Mouse (Mus musculus): ENCODE measurements at regions not wholly inside any gene's neighbourhood (a gene's known extent, or its start where the extent isn't known, plus 50 kb on each side); places are given as distances from the start of the nearest gene placed in this dataset.

DNA sequence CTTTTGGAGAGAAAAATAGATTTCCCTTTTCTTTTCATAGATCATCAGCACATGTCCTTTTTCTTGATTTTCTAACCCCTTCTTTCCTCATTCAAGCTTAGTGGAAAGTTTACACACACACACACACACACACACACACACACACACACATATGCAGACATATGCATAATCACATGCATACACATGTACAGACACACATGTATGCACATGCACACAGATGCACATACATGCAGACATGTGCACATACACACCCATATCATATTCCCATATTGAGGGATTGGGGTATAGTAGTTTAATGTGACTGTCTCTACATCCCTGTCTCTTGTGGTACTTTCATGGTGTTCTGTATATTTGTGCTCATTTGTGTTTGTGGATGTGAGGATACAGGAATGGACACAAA is 432.0 kb upstream of the Epha5 start:
- H3K4me1 ChIP-seq (ENCODE audit: control insufficient read depth in 2 of 2, insufficient read depth in 2 of 2, low read length in 2 of 2, poor library complexity in 1 of 2), result no peaks in the 10 kb centered on the region
- no peak overlapping the region for H3K9ac ChIP-seq (ENCODE audit: insufficient read depth, low read depth, low read length, poor library complexity, severe bottlenecking)
- H3K4me3 ChIP-seq (ENCODE audit: insufficient read depth in 1 of 2, low read depth in 1 of 2, low read length in 2 of 2, poor library complexity in 1 of 2, severe bottlenecking in 1 of 2), result no peak overlapping the region
- H3K9me3 ChIP-seq (ENCODE audit: control insufficient read depth, insufficient read depth, low read depth, low read length), result no peaks in the 10 kb centered on the region
- TF ChIP-seq CHD2 (IDR thresholded peaks at IDR 0.05; ENCODE audit: low read depth, low read length), result no peak
- TF ChIP-seq HCFC1 (IDR thresholded peaks at IDR 0.05; ENCODE audit: borderline replicate concordance, insufficient read depth, low read length), result no peak
- no peak for TF ChIP-seq ZC3H11A (IDR thresholded peaks at IDR 0.05; ENCODE audit: borderline replicate concordance, low read depth, low read length)
- TF ChIP-seq ZNF384 (IDR thresholded peaks at IDR 0.05; ENCODE audit: low read depth, low read length), result no peak
- no peak for TF ChIP-seq MAFK (IDR thresholded peaks at IDR 0.05; ENCODE audit: insufficient read depth, low read depth, low read length)
- DNase-seq (ENCODE audit: low read depth, low spot score), result no peak
- H3K27ac ChIP-seq (ENCODE audit: insufficient read depth, low read depth, low read length, poor library complexity, severe bottlenecking), result no peak overlapping the region
- H3K36me3 ChIP-seq (ENCODE audit: control insufficient read depth, insufficient read depth, low read length, poor library complexity, severe bottlenecking), result no peaks in the 10 kb centered on the region
- in situ Hi-C loops (cut with MboI; ENCODE audit: low sequenced_read_pairs in 2 of 2, unreplicated experiment in 2 of 2), result no loop called here

DNA sequence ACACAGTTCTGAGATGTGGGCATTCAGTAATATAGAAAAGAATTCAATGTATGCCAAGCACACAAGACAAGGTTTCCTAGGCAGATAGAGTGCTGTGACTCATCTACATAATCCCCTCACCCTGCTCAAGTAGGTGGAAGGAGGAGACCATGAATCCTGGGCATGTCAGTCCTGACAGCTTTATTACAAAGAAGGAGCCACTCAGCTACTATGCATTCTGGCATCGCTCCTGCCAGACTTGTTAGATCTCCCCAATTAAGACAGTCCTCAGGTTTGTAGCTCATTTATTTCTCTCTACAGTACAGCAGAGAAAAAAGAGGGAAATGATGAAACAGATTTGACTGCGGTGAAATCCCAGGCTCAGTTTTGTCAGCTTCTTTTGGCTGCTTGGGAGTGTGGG is 431.6 kb upstream of the Epha5 start:
- no peak overlapping the region for H3K4me3 ChIP-seq (ENCODE audit: insufficient read depth in 1 of 2, low read depth in 1 of 2, low read length in 2 of 2, poor library complexity in 1 of 2, severe bottlenecking in 1 of 2)
- no peaks in the 10 kb centered on the region for H3K9me3 ChIP-seq (ENCODE audit: control insufficient read depth, insufficient read depth, low read depth, low read length)
- no peak overlapping the region for H3K27ac ChIP-seq (ENCODE audit: insufficient read depth, low read depth, low read length, poor library complexity, severe bottlenecking)
- in situ Hi-C loops (cut with MboI; ENCODE audit: low sequenced_read_pairs in 2 of 2, unreplicated experiment in 2 of 2), result no loop called here
- no peak for DNase-seq (ENCODE audit: low read depth, low spot score)
- H3K36me3 ChIP-seq (ENCODE audit: control insufficient read depth, insufficient read depth, low read length, poor library complexity, severe bottlenecking), result no peaks in the 10 kb centered on the region
- H3K4me1 ChIP-seq (ENCODE audit: control insufficient read depth in 2 of 2, insufficient read depth in 2 of 2, low read length in 2 of 2, poor library complexity in 1 of 2), result no peaks in the 10 kb centered on the region
- TF ChIP-seq HCFC1 (IDR thresholded peaks at IDR 0.05; ENCODE audit: borderline replicate concordance, insufficient read depth, low read length) (no peak), ZC3H11A (IDR thresholded peaks at IDR 0.05; ENCODE audit: borderline replicate concordance, low read depth, low read length) (no peak), MAFK (IDR thresholded peaks at IDR 0.05; ENCODE audit: insufficient read depth, low read depth, low read length) (no peak), CHD2 (IDR thresholded peaks at IDR 0.05; ENCODE audit: low read depth, low read length) (no peak), ZNF384 (IDR thresholded peaks at IDR 0.05; ENCODE audit: low read depth, low read length) (no peak)
- no peak overlapping the region for H3K9ac ChIP-seq (ENCODE audit: insufficient read depth, low read depth, low read length, poor library complexity, severe bottlenecking)

DNA sequence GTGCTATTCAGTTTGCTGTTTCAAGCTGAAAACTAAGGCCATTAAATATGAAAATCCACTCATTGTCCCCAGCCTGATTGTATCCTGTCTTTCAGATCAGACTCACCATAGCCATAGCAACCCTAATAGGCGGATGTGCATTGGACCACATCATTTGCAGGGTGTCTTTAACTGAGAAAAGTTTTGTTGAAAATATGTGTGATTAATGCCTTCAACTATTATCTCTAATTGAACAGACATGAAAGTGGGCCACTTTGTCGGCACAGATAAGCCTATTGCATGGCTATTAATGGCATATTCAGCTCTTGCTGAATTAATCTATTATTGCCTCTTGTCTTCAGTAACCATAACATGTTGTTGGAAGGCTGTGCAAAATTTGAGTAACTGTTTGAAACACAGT is 394.3 kb upstream of the Epha5 start:
- DNase-seq (ENCODE audit: low read depth, low spot score), result no peak
- Histone ChIP-seq H3K9ac (ENCODE audit: insufficient read depth, low read depth, low read length, poor library complexity, severe bottlenecking) (no peak overlapping the region), H3K36me3 (ENCODE audit: control insufficient read depth, insufficient read depth, low read length, poor library complexity, severe bottlenecking) (no peaks in the 10 kb centered on the region), H3K4me1 (ENCODE audit: control insufficient read depth in 2 of 2, insufficient read depth in 2 of 2, low read length in 2 of 2, poor library complexity in 1 of 2) (no peaks in the 10 kb centered on the region), H3K4me3 (ENCODE audit: insufficient read depth in 1 of 2, low read depth in 1 of 2, low read length in 2 of 2, poor library complexity in 1 of 2, severe bottlenecking in 1 of 2) (no peak overlapping the region), H3K27ac (ENCODE audit: insufficient read depth, low read depth, low read length, poor library complexity, severe bottlenecking) (no peak overlapping the region), H3K9me3 (ENCODE audit: control insufficient read depth, insufficient read depth, low read depth, low read length) (no peaks in the 10 kb centered on the region)
- TF ChIP-seq ZC3H11A (IDR thresholded peaks at IDR 0.05; ENCODE audit: borderline replicate concordance, low read depth, low read length) (no peak), ZNF384 (IDR thresholded peaks at IDR 0.05; ENCODE audit: low read depth, low read length) (no peak), CHD2 (IDR thresholded peaks at IDR 0.05; ENCODE audit: low read depth, low read length) (no peak), HCFC1 (IDR thresholded peaks at IDR 0.05; ENCODE audit: borderline replicate concordance, insufficient read depth, low read length) (no peak), MAFK (IDR thresholded peaks at IDR 0.05; ENCODE audit: insufficient read depth, low read depth, low read length) (no peak)
- in situ Hi-C loops (cut with MboI; ENCODE audit: low sequenced_read_pairs in 2 of 2, unreplicated experiment in 2 of 2), result no loop called here

DNA sequence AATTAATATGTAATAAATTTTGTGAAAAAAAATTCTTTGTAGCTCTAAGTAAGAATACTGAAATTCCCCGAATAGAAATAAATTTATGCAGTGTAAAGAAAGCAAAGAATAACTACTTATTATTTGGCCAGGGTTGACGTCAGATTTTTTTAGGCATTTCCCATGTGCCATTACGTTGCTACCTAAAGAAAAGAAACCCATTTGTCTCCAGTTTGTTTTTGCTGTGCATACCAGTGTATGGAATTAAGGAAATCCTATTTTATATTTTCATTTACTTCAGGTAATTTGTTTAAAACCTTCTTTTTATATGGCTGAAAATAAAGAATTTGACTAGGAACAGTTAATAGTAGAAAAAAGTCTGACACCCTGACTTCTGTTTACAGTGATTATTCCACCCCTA is 393.7 kb upstream of the Epha5 start:
- in situ Hi-C loops (cut with MboI; ENCODE audit: low sequenced_read_pairs in 2 of 2, unreplicated experiment in 2 of 2), result no loop called here
- Histone ChIP-seq H3K9ac (ENCODE audit: insufficient read depth, low read depth, low read length, poor library complexity, severe bottlenecking) (no peak overlapping the region), H3K27ac (ENCODE audit: insufficient read depth, low read depth, low read length, poor library complexity, severe bottlenecking) (no peak overlapping the region), H3K4me1 (ENCODE audit: control insufficient read depth in 2 of 2, insufficient read depth in 2 of 2, low read length in 2 of 2, poor library complexity in 1 of 2) (no peaks in the 10 kb centered on the region), H3K9me3 (ENCODE audit: control insufficient read depth, insufficient read depth, low read depth, low read length) (no peaks in the 10 kb centered on the region), H3K4me3 (ENCODE audit: insufficient read depth in 1 of 2, low read depth in 1 of 2, low read length in 2 of 2, poor library complexity in 1 of 2, severe bottlenecking in 1 of 2) (no peak overlapping the region), H3K36me3 (ENCODE audit: control insufficient read depth, insufficient read depth, low read length, poor library complexity, severe bottlenecking) (no peaks in the 10 kb centered on the region)
- no peak for DNase-seq (ENCODE audit: low read depth, low spot score)
- TF ChIP-seq HCFC1 (IDR thresholded peaks at IDR 0.05; ENCODE audit: borderline replicate concordance, insufficient read depth, low read length) (no peak), ZC3H11A (IDR thresholded peaks at IDR 0.05; ENCODE audit: borderline replicate concordance, low read depth, low read length) (no peak), ZNF384 (IDR thresholded peaks at IDR 0.05; ENCODE audit: low read depth, low read length) (no peak), CHD2 (IDR thresholded peaks at IDR 0.05; ENCODE audit: low read depth, low read length) (no peak), MAFK (IDR thresholded peaks at IDR 0.05; ENCODE audit: insufficient read depth, low read depth, low read length) (no peak)

DNA sequence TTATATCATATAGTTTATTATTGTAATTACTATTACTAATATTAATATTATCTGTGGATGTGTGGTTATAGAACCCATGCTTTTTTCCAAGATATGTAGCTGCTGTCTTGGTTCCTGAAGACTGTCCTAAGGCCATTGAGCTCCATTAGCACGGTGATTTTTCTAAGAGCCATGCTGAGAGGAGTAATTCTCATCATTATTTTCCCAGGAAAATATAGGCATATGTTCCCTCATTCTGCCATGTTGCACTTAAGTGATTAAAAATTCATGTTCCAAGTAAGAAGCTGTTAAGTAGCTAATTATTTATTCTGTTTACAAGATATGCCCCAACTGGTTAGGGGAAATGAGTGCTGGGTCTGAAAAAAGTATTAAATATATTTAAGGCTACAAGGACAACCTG is 345.4 kb upstream of the Epha5 start:
- Histone ChIP-seq H3K36me3 (ENCODE audit: control insufficient read depth, insufficient read depth, low read length, poor library complexity, severe bottlenecking) (no peaks in the 10 kb centered on the region), H3K9me3 (ENCODE audit: control insufficient read depth, insufficient read depth, low read depth, low read length) (no peaks in the 10 kb centered on the region), H3K27ac (ENCODE audit: insufficient read depth, low read depth, low read length, poor library complexity, severe bottlenecking) (no peak overlapping the region), H3K4me3 (ENCODE audit: insufficient read depth in 1 of 2, low read depth in 1 of 2, low read length in 2 of 2, poor library complexity in 1 of 2, severe bottlenecking in 1 of 2) (no peak overlapping the region), H3K9ac (ENCODE audit: insufficient read depth, low read depth, low read length, poor library complexity, severe bottlenecking) (no peak overlapping the region), H3K4me1 (ENCODE audit: control insufficient read depth in 2 of 2, insufficient read depth in 2 of 2, low read length in 2 of 2, poor library complexity in 1 of 2) (no peaks in the 10 kb centered on the region)
- DNase-seq (ENCODE audit: low read depth, low spot score), result no peak
- in situ Hi-C loops (cut with MboI; ENCODE audit: low sequenced_read_pairs in 2 of 2, unreplicated experiment in 2 of 2), result no loop called here
- TF ChIP-seq HCFC1 (IDR thresholded peaks at IDR 0.05; ENCODE audit: borderline replicate concordance, insufficient read depth, low read length) (no peak), CHD2 (IDR thresholded peaks at IDR 0.05; ENCODE audit: low read depth, low read length) (no peak), MAFK (IDR thresholded peaks at IDR 0.05; ENCODE audit: insufficient read depth, low read depth, low read length) (no peak), ZC3H11A (IDR thresholded peaks at IDR 0.05; ENCODE audit: borderline replicate concordance, low read depth, low read length) (no peak), ZNF384 (IDR thresholded peaks at IDR 0.05; ENCODE audit: low read depth, low read length) (no peak)

All from ES-E14 (cell line).